Mouse (Mus musculus): ENCODE results near the gene Prrc2a.

Prrc2a gene

GRCm38 (mm10) chr17:35162730-35163129 is 2.0 kb downstream of the Prrc2a start:
- no peak for DNase-seq (ENCODE audit: low read depth, low spot score)

GRCm38 (mm10) chr17:35162121-35162520 is 2.6 kb downstream of the Prrc2a start:
- no peak for DNase-seq (ENCODE audit: low read depth, low spot score)

GRCm38 (mm10) chr17:35161421-35161820 is 3.3 kb downstream of the Prrc2a start:
- no peak for DNase-seq (ENCODE audit: low read depth, low spot score)

- no peak for DNase-seq (ENCODE audit: low read depth, low spot score)
Measured at GRCm38 (mm10) chr17:35159638-35160037, 5.1 kb downstream of the Prrc2a start.

- no peak for DNase-seq (ENCODE audit: low read depth, low spot score)
Measured at GRCm38 (mm10) chr17:35158850-35159593, 5.7 kb downstream of the Prrc2a start.

- no peak for DNase-seq (ENCODE audit: low read depth, low spot score)
Measured at GRCm38 (mm10) chr17:35157661-35158175, 7.0 kb downstream of the Prrc2a start.

GRCm38 (mm10) chr17:35157254-35157653 is 7.4 kb downstream of the Prrc2a start:
- DNase-seq (ENCODE audit: low read depth, low spot score) = no peak

- no peak for DNase-seq (ENCODE audit: low read depth, low spot score)
Measured at GRCm38 (mm10) chr17:35156461-35157200, 8.1 kb downstream of the Prrc2a start.

GRCm38 (mm10) chr17:35155451-35155850 is 9.2 kb downstream of the Prrc2a start:
- DNase-seq (ENCODE audit: low read depth, low spot score) = no peak

GRCm38 (mm10) chr17:35154616-35155015 is 10.1 kb downstream of the Prrc2a start:
- DNase-seq (ENCODE audit: low read depth, low spot score) = no peak

GRCm38 (mm10) chr17:35153931-35154330 is 10.8 kb downstream of the Prrc2a start:
- no peak for DNase-seq (ENCODE audit: low read depth, low spot score)

GRCm38 (mm10) chr17:35153077-35153476 is 11.6 kb downstream of the Prrc2a start:
- no peak for DNase-seq (ENCODE audit: low read depth, low spot score)

GRCm38 (mm10) chr17:35152121-35152520 is 12.6 kb downstream of the Prrc2a start:
- DNase-seq (ENCODE audit: low read depth, low spot score) = no peak

GRCm38 (mm10) chr17:35147922-35148639 is 16.6 kb downstream of the Prrc2a start:
- no peak for DNase-seq (ENCODE audit: low read depth, low spot score)

- DNase-seq (ENCODE audit: low read depth, low spot score) = no peak
Measured at GRCm38 (mm10) chr17:35147348-35147747, 17.3 kb downstream of the Prrc2a start.

GRCm38 (mm10) chr17:35146139-35146538 is 18.6 kb downstream of the Prrc2a start:
- no peak for DNase-seq (ENCODE audit: low read depth, low spot score)

- DNase-seq (ENCODE audit: low read depth, low spot score) = peak; percentile 66
Measured at GRCm38 (mm10) chr17:35141971-35142370, 22.7 kb downstream of the Prrc2a start.

- no peak for DNase-seq (ENCODE audit: low read depth, low spot score)
Measured at GRCm38 (mm10) chr17:35140490-35140996, 24.2 kb downstream of the Prrc2a start.

GRCm38 (mm10) chr17:35139269-35139668 is 25.4 kb downstream of the Prrc2a start:
- DNase-seq (ENCODE audit: low read depth, low spot score) = no peak

GRCm38 (mm10) chr17:35135591-35136320 is 28.9 kb downstream of the Prrc2a start:
- peak; percentile 83 for DNase-seq (ENCODE audit: low read depth, low spot score)
